Mouse (Mus musculus): ENCODE data around the gene Zfyve1. TPM values are rescaled to one million over a fixed set of nuclear protein-coding genes. Genes with fewer than 3 reads are reported as not detected.
"Not testable (repeated sequence)": the region's sequence is repeated elsewhere in the genome, so short reads cannot be mapped to it uniquely, and the experiment has no call there.

The Zfyve1 gene
- total RNA-seq (2022) = 10 to 100 TPM; 44.0 to 50.8 (median 47.7) TPM

DNA sequence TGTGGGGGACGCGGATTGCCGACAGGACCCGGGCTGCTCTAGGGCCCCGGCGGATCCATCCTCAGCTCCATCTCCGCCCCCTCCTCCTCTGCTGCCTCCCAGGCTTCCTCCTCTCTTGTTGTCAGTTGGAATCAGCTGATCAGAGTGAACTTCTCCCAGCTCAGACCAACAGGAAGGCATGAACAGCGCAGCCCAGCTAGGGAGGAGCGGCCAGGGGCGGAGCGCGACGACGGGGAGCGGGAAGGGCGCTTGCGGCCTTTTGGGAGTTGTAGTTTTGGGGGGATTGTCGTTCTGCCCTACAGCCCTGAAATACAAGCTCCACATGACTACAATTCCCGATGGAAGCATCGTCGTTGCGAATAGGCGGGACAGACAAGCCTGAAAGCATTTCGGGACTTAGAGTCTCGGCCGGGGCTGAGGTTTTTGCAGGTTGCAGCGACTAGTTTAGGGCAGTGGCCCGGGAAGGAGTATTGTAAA lies at the start of gene Zfyve1:
Gene Zfyve1 (minus strand): TSS at position 198 of the 477 bp plus-strand sequence.
- DNase-seq (ENCODE audit: low spot score in 2 of 2) = peak; percentile 94 to 96

DNA sequence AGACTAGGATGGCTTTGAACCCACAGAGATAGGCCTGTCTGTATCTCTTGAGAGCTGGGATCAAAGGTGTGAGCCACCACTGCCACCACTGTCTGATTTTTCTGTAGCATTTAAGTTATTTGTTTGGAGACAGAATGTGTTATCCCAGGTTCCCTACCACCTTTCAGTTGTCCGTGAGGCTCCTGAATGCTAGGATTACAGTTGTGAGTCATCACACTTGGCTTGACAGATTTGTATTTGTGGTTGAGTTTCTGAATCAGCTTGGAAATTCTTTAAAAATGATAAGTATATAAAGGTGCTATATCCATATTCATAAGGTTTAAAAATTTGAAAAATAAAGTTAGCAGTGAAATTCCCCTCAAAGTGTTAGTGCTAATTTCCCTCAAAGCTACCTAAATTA lies 46.1 kb upstream of the Zfyve1 start:
- DNase-seq (ENCODE audit: low spot score in 2 of 2) = no peak

DNA sequence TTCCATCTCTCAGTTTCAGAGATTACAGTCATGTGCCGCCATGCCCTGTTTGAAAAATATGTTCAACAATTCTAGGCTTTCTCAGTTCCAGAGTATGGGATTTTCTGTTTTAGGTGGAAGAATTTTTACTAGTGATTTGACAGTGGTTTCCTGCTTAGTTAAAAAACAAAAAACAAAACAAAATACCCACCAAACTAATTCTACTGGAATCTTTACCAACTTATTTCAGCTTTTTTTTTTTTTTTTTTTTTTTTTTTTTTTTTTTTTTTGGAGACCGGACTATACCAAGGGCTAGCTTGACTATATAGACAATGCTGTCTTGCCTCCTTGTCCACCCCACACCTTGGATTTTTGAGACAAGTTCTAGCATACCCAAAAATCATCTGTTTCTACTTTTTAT lies 44.2 kb upstream of the Zfyve1 start:
- no peak for DNase-seq (ENCODE audit: low spot score in 2 of 2)

DNA sequence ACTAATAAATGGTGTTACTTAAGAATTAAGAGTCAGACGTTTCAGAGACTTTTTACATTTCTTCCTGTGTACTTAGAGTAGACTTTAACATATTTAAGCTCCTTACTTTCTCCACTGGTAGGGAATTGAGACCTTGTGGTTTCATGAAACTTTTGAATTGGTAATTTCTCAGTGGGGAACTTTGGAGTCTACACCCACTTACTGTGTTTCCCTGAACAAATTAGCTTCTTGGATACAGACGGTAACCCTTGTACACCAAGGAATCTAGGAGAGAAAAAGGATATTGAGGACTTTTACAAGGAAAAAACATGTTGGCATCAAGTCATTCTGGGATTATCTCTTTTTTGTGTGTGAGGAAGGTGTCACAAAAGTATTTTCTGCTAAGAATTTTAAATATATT lies 36.8 kb upstream of the Zfyve1 start:
- no peak for DNase-seq (ENCODE audit: low spot score in 2 of 2)

DNA sequence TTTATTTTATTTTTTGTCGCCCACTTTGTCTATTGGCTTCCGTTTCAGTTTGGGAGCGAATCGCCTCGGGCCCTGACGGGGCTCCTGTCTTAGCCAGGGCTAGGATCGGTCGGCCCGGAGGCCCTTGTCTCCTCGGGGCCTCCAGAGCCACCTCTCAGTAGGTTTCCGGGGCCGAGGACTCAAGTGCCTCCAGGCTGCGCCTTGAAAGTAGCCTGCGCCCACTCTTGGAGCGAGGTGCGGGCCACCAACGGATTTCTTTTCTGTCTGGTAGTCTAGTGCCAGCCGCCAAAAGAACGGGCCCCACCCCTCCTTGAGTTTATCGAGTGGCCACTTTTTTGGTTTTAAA lies 35.6 kb upstream of the Zfyve1 start:
- peak; percentile 30 to 37 for DNase-seq (ENCODE audit: low spot score in 2 of 2)

DNA sequence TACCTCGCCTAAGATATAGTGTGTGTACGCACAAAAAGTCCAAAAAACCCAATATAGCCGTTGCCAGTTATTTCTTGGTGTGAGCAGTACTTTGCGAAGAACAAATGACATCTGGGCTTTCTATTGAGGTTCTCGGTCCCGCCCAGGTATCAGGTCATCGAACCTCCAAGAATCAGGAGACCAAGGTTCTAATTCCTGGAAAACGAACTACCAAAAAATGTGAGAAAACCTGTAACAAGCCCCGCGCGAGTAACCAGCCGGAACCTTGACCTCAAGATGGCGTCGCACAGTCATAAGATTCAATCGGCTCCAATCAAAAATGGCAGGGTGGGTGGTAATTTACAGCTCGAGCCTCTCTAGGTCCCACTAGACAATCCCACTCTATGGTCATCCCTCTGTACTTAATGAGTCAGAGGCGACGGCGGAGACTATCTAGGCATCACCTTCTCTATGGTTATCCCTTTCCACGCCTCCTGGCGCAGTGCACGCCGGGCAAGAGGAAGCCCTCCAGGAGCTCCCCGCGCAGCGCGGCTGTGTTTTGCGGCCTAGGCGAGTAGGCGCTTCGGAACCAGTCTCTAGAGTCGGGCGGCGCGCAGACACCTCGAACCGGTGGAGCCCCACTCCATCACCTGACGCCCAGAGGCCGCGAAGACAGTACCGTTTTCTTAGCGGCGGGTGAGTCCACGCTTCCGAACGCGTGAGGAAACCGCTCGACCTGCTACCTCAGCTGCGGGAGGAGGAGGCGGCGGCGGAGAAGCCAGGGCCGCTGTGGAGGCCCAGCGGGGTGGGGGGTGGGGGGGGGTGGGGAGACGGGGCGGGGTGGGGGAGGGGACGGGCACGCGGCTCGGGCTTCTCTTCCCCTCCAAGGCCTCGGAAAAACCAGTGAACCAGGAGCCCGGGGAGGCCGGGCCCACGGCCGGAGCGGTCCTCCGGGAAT lies 35.0 kb upstream of the Zfyve1 start:
- DNase-seq (ENCODE audit: low spot score in 2 of 2) = peak; percentile 97

DNA sequence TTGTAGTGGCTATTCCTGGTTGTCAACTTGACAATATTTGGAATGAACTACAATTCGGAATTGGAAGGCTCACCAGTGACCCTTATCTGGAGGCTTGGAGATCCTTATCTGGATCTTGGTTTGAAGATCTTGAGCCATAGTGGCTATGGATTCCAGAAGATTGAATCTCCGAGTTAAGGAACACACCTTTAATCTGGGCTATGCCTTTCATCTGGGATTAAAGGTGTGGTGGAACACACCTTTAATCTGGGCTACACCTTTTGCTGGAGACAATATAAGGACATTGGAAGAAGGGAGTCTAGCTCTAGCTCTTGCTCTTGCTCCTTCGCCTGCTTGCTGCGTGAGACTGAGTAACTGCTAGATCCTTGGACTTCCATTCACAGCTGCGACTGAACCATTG lies 33.9 kb upstream of the Zfyve1 start, which contains the start of gene Rbm25:
Gene Rbm25 (plus strand): TSS at position 301 of the 400 bp plus-strand sequence.
- not testable (repeated sequence) for DNase-seq (ENCODE audit: low spot score in 2 of 2)

DNA sequence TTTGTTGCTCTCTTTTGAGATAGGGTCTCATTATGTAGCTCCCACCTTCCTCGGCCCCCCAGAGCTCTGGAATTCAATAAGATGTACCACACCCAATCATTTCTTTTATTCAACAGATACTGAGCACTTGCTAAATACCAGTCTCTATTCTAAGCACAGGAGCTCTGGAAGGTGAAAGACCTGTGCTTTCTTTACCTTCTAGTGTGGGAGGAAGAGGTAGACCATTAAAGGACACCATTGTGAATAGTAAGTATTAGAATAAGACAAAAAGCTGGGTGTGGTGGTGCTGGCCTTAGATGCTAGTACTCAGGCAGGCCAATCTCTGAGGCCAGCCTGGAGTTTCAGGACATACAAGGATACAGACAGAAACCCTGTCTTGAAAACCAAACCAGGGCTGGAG lies 27.3 kb upstream of the Zfyve1 start:
- DNase-seq (ENCODE audit: low spot score in 2 of 2) = no peak

DNA sequence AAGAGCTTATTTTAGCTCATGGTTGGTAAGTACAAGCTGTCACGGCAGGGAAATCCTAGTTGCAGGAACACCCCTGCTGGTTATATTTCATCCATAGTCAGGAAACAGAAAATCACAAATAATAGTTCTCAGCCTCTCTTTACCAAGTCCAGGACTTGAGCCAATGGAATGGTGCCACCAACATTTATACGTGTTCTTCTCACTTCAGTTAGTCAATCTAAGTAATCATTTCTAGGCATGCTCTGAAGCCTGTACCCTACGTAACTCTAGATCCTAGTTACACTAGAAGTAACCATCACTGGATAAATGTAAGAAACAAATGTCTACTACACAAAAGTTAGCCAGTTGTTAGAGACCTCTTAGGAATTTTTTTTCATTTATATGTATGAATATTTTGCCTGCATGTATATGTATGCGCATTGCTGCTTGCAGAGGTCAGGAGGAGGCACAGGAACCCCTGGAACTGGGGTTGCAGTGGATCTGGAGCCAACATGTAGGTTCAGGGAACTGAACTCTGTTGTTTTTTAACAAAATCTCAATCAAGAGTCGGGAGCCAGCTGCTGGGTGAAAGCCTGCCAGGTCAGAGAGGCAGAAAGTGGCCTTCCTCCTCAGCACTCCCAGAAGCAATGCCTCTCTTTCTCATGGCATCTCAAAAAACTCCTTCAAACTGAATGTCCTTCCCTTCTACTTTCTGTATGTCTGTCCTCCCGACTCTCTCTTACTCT lies 25.2 kb upstream of the Zfyve1 start:
- no peak for DNase-seq (ENCODE audit: low spot score in 2 of 2)

DNA sequence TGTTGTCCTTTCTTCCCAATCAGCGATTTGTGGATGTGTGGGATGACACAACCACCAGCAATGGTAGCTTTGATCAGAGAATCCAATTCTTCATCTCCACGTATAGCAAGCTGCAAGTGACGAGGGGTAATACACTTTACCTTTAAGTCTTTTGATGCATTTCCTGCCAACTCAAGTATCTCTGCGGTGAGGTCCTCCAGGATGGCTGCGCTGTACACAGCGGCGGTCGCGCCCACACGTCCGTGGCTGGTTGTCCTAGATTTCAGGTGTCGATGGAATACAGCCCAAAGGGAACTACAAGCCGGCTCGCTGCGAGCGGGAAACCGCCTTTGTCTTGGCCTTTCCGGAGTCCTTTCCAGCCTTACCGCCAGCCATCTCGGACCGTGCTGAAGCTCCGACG lies 23.7 kb upstream of the Zfyve1 start:
- not testable (repeated sequence) for DNase-seq (ENCODE audit: low spot score in 2 of 2)

DNA sequence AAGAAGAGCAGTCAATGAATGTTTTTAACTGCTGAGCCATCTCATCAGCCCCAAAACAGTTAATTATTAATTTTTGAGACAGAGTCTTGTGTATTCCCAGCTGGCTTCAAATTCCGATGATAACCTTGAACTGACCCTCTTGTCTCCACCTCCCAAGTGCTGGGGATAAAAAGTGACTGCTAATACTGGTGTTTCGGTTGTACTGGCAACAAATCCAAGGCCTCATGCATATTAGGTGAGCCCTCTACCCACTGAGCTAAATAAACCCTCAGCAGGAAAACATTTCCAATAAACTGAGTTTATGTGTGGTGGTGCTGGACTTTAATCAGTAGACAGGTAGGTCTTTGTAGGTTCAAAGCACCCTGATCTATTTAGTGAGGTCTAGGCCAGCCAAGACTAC lies 22.0 kb upstream of the Zfyve1 start:
- DNase-seq (ENCODE audit: low spot score in 2 of 2) = no peak

DNA sequence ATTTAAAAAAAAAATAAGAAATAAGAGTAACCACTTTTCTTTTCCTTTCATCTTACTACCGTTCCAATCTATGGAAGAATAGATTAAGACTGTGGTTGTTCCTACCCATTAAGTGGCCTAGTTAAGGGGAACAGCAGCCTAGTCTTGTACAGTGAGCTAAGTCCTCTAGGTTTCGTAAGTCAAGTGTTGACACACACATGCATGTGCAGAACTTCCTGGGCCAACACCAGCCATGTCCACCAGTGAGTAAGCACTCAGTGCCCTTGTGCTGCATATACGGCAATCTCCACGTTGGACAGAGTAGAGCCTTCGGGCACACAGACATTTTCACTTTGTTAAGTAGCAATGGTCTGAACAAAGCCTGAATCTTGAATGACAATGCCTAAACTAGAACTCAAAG lies 20.2 kb upstream of the Zfyve1 start:
- no peak for DNase-seq (ENCODE audit: low spot score in 2 of 2)

DNA sequence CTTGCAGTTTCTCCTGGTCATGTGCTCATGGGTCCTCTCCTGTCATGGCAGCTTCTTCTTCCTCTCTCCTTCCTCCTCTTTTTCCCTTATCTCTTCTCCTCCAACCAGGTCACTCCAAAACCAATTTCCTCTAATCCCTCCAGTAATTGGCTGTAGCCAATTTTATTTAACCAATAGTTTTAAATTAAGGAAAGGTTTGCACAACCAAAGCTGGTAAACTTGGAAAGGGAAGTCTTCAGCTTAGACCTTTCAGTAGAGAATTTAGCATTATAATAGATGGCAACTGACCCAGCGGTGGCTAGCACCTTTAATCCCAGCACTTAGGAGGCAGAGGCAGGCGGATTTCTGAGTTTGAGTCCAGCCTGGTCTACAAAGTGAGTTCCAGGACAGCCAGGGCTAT lies 9.4 kb upstream of the Zfyve1 start:
- not testable (repeated sequence) for DNase-seq (ENCODE audit: low spot score in 2 of 2)

DNA sequence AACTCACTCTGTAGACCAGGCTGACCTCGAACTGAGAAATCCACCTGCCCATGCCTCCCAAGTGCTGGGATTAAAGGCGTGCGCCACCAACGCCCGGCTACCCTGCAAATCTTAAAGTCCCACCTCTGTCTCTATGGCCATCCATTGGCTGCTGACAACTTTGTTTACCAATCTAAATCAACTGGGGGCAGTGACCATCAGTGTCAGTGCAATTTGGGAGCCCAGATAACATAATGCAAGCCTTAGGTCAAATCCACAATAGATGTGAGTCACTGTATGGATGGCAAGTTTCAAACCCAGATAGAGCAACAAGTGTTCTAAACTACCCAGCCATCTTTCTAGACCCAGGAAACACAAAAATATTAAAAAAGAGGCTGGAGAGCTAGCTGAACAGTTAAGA lies 5.3 kb upstream of the Zfyve1 start:
- no peak for DNase-seq (ENCODE audit: low spot score in 2 of 2)

DNA sequence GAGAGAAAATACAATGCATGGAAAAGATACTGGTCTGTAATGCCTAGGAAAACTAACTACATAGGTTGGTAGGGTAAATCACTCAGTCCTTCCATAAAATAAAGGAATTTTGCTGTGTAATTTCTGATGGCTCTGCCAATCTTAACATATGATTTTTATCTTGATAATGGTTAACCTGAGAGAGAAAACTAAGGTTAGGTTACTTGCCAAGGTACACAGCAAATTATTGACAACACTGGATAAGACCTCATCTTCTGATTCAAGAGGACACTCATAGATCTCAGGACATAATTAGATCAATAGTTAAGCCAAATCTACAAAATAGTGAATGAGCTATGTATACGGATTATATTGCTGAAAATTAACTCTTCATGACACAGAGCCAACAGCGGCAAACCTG lies 859 bp upstream of the Zfyve1 start:
- DNase-seq (ENCODE audit: low spot score in 2 of 2) = no peak

DNA sequence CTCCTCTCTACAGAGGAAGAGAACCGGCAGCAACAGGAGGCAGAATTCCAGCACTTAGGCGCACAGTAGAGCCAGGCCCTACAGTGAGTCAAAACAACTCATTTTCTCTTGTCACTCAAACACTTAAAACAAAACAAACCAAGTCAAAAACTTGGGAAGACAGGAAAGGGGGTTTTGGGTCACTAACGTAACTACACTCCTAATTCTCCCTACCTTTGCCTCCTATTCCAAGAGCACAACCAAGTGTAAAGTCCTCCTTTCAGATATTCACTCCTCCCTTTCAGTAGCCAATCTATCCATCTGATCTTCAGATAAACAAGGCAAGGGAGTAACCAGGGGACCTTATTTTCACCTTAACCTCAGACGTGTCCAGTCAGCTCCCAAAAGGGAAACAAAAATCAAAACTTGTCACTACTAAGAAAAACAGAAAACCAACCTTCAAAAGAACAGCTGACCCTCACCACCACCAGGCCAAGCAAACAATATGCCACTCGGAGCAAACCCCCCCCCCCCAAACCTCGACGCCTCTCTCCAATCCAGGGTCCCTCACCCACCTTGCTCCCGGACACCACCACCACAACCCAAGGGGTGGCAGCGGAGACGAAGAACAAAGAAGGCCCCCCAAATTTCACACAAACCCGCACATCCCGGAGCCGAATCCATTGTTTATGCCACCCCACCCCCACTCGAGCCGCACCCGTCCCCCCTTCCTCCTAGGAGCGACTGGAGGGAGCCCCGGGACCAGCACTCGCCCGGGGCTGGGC lies 649 bp downstream of the Zfyve1 start:
- DNase-seq (ENCODE audit: low spot score in 2 of 2) = no peak

DNA sequence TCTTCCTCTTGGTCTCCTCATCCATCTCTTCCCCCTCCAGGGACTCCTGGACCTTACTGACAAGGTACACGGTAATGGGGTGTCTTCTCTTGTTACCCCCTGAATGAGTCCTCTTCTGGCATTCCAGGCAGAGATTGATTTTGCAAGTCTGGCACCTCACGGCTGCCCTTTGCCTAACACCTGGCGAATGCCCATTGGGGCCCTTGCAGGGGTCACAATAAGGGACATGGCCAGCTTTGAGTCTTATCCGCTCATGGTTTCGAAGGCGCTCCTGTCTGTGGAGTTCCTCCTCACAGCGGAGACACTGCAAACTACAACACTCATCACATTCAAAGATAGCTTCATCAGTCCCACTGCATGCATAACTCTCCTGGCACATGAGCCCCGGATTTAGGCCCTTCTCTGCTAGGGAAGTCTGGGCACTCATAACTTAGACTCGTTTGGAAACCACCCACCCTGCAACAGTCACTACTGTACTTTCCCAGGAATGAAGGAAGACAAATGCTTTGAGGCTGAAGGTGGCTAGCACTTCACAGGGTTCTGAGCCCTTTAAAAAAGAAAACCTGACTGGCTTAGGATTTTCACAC lies 2.5 kb downstream of the Zfyve1 start:
- DNase-seq (ENCODE audit: low spot score in 2 of 2) = no peak

DNA sequence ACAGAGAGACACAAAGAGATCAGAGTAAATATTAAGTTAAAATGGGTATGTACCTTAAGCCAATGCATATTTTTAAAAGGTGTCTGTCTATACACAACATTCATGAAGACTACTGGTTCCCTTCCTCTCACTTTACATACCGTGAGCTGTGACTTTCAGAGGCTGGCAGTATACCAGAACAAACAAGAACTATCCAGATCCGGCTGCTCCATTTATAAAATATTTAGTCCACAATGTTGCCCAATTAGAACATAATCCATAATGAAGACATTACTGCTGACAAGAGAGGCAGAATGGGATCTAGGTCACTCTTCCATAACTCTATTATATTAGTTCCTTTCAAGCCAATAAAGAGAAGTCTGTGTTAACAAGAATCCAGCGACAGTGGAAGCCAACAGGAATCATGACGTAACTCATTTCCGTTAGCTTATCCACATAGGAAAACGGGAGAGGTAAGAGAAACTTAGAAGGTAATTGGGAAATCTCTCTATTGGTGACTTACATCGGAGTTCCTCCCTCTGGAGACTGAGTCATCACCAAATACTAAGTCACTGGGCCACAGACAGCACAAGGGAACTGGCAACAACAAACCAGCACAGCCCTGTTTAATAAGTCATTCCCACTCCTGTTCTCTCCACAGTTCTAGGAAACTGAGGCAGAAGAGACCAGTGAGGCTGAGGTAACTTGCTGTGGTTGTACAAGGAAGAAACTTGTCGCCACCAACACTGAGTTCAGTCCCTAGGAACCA lies 5.1 kb downstream of the Zfyve1 start:
- DNase-seq (ENCODE audit: low spot score in 2 of 2) = no peak

DNA sequence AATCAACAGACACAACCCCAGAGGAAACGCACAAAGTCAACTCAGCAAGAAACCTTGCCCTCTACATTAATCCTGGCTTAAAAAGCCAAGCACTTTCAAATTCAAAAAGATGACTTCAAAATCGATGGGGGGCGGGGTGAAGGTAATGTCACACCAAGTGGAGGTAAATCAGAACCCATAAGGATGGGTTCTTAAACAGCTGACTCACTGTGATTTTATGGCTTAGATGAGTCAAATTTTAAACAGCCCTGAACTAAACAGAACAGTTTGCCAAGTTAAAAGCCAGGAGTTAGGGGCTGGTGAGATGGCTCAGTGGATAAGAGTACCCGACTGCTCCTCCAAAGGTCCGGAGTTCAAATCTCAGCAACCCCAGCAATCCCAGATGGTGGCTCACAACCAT lies 10.4 kb downstream of the Zfyve1 start:
- no peak for DNase-seq (ENCODE audit: low spot score in 2 of 2)

DNA sequence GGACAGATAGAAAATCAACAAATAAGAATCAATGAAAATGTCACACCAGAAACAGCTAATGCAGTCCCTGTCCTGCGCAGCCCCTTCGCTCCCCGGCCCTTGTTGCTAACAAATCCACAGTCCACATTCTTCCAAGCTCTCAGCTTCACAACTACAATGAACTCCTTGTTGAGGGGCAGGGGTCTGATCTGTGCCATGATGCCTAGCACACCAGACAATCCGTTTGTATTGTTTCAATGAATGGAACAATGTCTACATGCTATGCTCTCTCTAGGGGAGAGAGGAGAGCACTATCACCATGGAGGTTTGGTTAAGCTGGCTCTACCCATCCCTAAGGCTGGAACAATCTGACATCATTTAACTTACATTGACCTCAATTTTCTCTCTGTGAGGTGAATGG lies 14.3 kb downstream of the Zfyve1 start:
- DNase-seq (ENCODE audit: low spot score in 2 of 2) = no peak

DNA sequence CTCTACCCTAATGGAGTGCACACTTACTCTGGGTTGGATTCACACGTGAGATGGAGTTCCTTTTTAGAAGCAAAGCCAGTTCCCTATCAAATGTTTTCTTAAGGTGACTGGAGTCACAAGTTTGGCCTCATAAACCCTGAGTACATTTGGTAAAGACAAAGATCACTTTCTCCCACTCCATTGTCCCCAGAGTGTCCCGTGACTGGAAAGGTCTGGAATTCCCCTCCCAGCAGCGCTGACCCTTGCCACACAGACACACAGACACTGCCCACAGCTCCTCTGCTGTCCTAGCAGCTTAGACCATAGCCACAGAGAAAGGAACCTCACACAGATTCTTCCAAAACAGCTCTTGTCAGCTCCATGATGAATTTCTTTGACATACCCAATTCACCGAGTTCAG lies 14.9 kb downstream of the Zfyve1 start:
- no peak for DNase-seq (ENCODE audit: low spot score in 2 of 2)
